Mouse (Mus musculus) MEL (cell line): Measurements from ENCODE around the gene Trp73. TPM values are rescaled to one million over a fixed set of nuclear protein-coding genes. Genes with fewer than 3 reads are reported as not detected.

Experiments used
- DNase-seq: peaks from one replicate; pipeline ENCODE4 v3.0.0; 2011; ENCODE audit warnings: low read depth, low spot score
- H3K27ac ChIP-seq: 2 replicates; pipeline ENCODE4 v1.5.1; 2012; ENCODE audit warnings: low read depth, mild to moderate bottlenecking, control low read depth, low read length, moderate library complexity; ENCODE audit not compliant: control insufficient read depth
- H3K27me3 ChIP-seq, 2 experiments: fragments of 150-350 bp in 1 of 2; sonication (generic) in 1 of 2; 2 replicates each; pipeline ENCODE4 v1.6.1; 2012; ENCODE audit warnings: low read length in 2 of 2, mild to moderate bottlenecking in 2 of 2, improper control_type of control experiment in 1 of 2, moderate library complexity in 1 of 2; ENCODE audit not compliant: insufficient read depth in 2 of 2, control insufficient read depth in 1 of 2
- H3K36me3 ChIP-seq, 2 experiments: 2 replicates each; pipeline ENCODE4 v1.6.1; 2012 to 2014; ENCODE audit warnings: low read length in 2 of 2, improper control_type of control experiment in 1 of 2, inconsistent platforms in 1 of 2, mild to moderate bottlenecking in 1 of 2; ENCODE audit not compliant: insufficient read depth in 2 of 2, control insufficient read depth in 1 of 2
- H3K4me1 ChIP-seq, 2 experiments: fragments of 150-350 bp in 1 of 2; sonication (generic) in 1 of 2; 2 replicates each; pipeline ENCODE4 v1.6.1; 2012; ENCODE audit warnings: low read length in 2 of 2, improper control_type of control experiment in 1 of 2, mild to moderate bottlenecking in 1 of 2; ENCODE audit not compliant: insufficient read depth in 2 of 2, control insufficient read depth in 1 of 2
- H3K4me3 ChIP-seq, 2 experiments: fragments of 150-350 bp in 1 of 2; sonication (generic) in 1 of 2; 2 replicates each; pipeline ENCODE4 v1.5.1; 2012; ENCODE audit warnings: low read depth in 2 of 2, low read length in 2 of 2, mild to moderate bottlenecking in 2 of 2, moderate library complexity in 2 of 2, control low read depth in 1 of 2, improper control_type of control experiment in 1 of 2; ENCODE audit not compliant: control insufficient read depth in 1 of 2, insufficient read depth in 1 of 2
- H3K79me2 ChIP-seq: 2 replicates; pipeline ENCODE4 v1.6.1; 2012; ENCODE audit warnings: mild to moderate bottlenecking, low read length, moderate library complexity; ENCODE audit not compliant: control insufficient read depth, poor library complexity, insufficient read depth
- H3K9ac ChIP-seq: 2 replicates; pipeline ENCODE4 v1.6.1; 2012; ENCODE audit warnings: low read depth, mild to moderate bottlenecking, control low read depth, low read length, moderate library complexity; ENCODE audit not compliant: control insufficient read depth, poor library complexity, severe bottlenecking
- H3K9me3 ChIP-seq: fragments of 150-350 bp; sonication (generic); replicated peaks from 2 replicates; pipeline ENCODE4 v1.6.1; 2012; ENCODE audit warnings: mild to moderate bottlenecking, low read length, improper control_type of control experiment, moderate library complexity; ENCODE audit not compliant: insufficient read depth
- BHLHE40 ChIP-seq: IDR thresholded peaks from 2 replicates; pipeline ENCODE4 v1.6.1; 2012; ENCODE audit warnings: low read depth, mild to moderate bottlenecking, inconsistent platforms, low read length, improper control_type of control experiment, borderline replicate concordance
- CHD1 ChIP-seq: IDR thresholded peaks from 2 replicates; pipeline ENCODE4 v1.6.1; 2012; ENCODE audit warnings: low read depth, mild to moderate bottlenecking, inconsistent platforms, low read length, improper control_type of control experiment
- CHD2 ChIP-seq: IDR thresholded peaks from 2 replicates; pipeline ENCODE4 v1.6.1; 2011; ENCODE audit warnings: low read length, improper control_type of control experiment
- ELF1 ChIP-seq: IDR thresholded peaks from 2 replicates; pipeline ENCODE4 v1.6.1; 2014; ENCODE audit warnings: low read depth, mild to moderate bottlenecking, inconsistent platforms, low read length, improper control_type of control experiment, moderate library complexity
- EP300 ChIP-seq, 2 experiments: IDR thresholded peaks; 2 replicates each; pipeline ENCODE4 v1.6.1; 2011; ENCODE audit warnings: improper control_type of control experiment in 2 of 2, low read length in 2 of 2, low read depth in 1 of 2, mild to moderate bottlenecking in 1 of 2
- ETS1 ChIP-seq: IDR thresholded peaks from 2 replicates; pipeline ENCODE4 v1.6.1; 2012; ENCODE audit warnings: low read depth, mild to moderate bottlenecking, inconsistent platforms, low read length, improper control_type of control experiment, moderate library complexity
- GATA1 ChIP-seq: IDR thresholded peaks from 2 replicates; pipeline ENCODE4 v1.6.1; 2011; ENCODE audit warnings: low read depth, low read length, improper control_type of control experiment
- HCFC1 ChIP-seq: IDR thresholded peaks from 2 replicates; pipeline ENCODE4 v1.6.1; 2012; ENCODE audit warnings: low read depth, mild to moderate bottlenecking, inconsistent platforms, low read length, improper control_type of control experiment, moderate library complexity
- KAT2A ChIP-seq: conservative IDR thresholded peaks from 2 replicates; pipeline ENCODE4 v1.6.1; 2012; ENCODE audit warnings: low read depth, low read length, improper control_type of control experiment, inconsistent platforms
- MAFK ChIP-seq: IDR thresholded peaks from 2 replicates; pipeline ENCODE4 v1.6.1; 2011; ENCODE audit warnings: low read depth, mild to moderate bottlenecking, low read length, improper control_type of control experiment, borderline replicate concordance
- MAX ChIP-seq: IDR thresholded peaks from 2 replicates; pipeline ENCODE4 v1.6.1; 2011; ENCODE audit warnings: low read length, improper control_type of control experiment
- MAZ ChIP-seq: IDR thresholded peaks from 2 replicates; pipeline ENCODE4 v1.6.1; 2012; ENCODE audit warnings: low read depth, mild to moderate bottlenecking, inconsistent platforms, low read length, improper control_type of control experiment
- MXI1 ChIP-seq: IDR thresholded peaks from 2 replicates; pipeline ENCODE4 v1.6.1; 2011; ENCODE audit warnings: mild to moderate bottlenecking, low read depth, low read length, improper control_type of control experiment
- MYB ChIP-seq: IDR thresholded peaks from 2 replicates; pipeline ENCODE4 v1.6.1; 2011; ENCODE audit warnings: mild to moderate bottlenecking, low read depth, low read length, improper control_type of control experiment
- MYC ChIP-seq: IDR thresholded peaks from 2 replicates; pipeline ENCODE4 v1.6.1; 2011; ENCODE audit warnings: low read depth, mild to moderate bottlenecking, low read length, improper control_type of control experiment, moderate library complexity
- NELFE ChIP-seq: IDR thresholded peaks from 2 replicates; pipeline ENCODE4 v1.6.1; 2011; ENCODE audit warnings: low read depth, low read length, improper control_type of control experiment
- POLR2A ChIP-seq, 2 experiments: IDR thresholded peaks; 2 replicates each; pipeline ENCODE4 v1.6.1; 2011 to 2012; ENCODE audit warnings: low read length in 2 of 2, mild to moderate bottlenecking in 2 of 2, control low read depth in 1 of 2, improper control_type of control experiment in 1 of 2, low read depth in 1 of 2, moderate library complexity in 1 of 2; ENCODE audit not compliant: control insufficient read depth in 1 of 2, insufficient read depth in 1 of 2, poor library complexity in 1 of 2
- POLR2AphosphoS5 ChIP-seq: IDR thresholded peaks from 2 replicates; pipeline ENCODE4 v1.6.1; 2012; ENCODE audit warnings: low read depth, borderline replicate concordance, mild to moderate bottlenecking, inconsistent platforms, low read length, moderate library complexity, mixed read lengths
- RCOR1 ChIP-seq: IDR thresholded peaks from 2 replicates; pipeline ENCODE4 v1.6.1; 2012; ENCODE audit warnings: low read depth, mild to moderate bottlenecking, inconsistent platforms, low read length, improper control_type of control experiment
- SIN3A ChIP-seq: IDR thresholded peaks from 2 replicates; pipeline ENCODE4 v1.6.1; 2012; ENCODE audit warnings: low read length, improper control_type of control experiment, inconsistent platforms
- TAL1 ChIP-seq: IDR thresholded peaks from 2 replicates; pipeline ENCODE4 v1.6.1; 2012; ENCODE audit warnings: mild to moderate bottlenecking, inconsistent platforms, low read length, moderate library complexity, mixed read lengths
- TBP ChIP-seq: IDR thresholded peaks from 2 replicates; pipeline ENCODE4 v1.8.0; 2011; ENCODE audit warnings: low read depth, low read length, improper control_type of control experiment
- TCF12 ChIP-seq: IDR thresholded peaks from 2 replicates; pipeline ENCODE4 v1.6.1; 2014; ENCODE audit warnings: low read depth, mild to moderate bottlenecking, inconsistent platforms, low read length, improper control_type of control experiment, moderate library complexity
- UBTF ChIP-seq: IDR thresholded peaks from 2 replicates; pipeline ENCODE4 v1.6.1; 2012; ENCODE audit warnings: low read depth, mild to moderate bottlenecking, inconsistent platforms, low read length, improper control_type of control experiment, moderate library complexity, borderline replicate concordance; ENCODE audit not compliant: insufficient read depth
- ZKSCAN1 ChIP-seq: IDR thresholded peaks from 2 replicates; pipeline ENCODE4 v1.6.1; 2012; ENCODE audit warnings: low read depth, mild to moderate bottlenecking, inconsistent platforms, low read length, improper control_type of control experiment, moderate library complexity
- ZNF384 ChIP-seq: IDR thresholded peaks from 2 replicates; pipeline ENCODE4 v1.6.1; 2012; ENCODE audit warnings: low read depth, mild to moderate bottlenecking, inconsistent platforms, low read length, improper control_type of control experiment
- polyA plus RNA-seq, 2 experiments: library from polyadenylated mRNA; stranded (reverse) in 1 of 2; unstranded in 1 of 2; fragments of >175 nt in 1 of 2; fragments of >200 nt in 1 of 2; gene quantifications; 2 replicates each; pipeline versions ENCODE4 v1.2.1 to v1.2.4; 2012; ENCODE audit warnings: low replicate concordance in 2 of 2, low read depth in 1 of 2; ENCODE audit not compliant: insufficient read length in 2 of 2, insufficient read depth in 1 of 2, missing spikeins in 1 of 2
- total RNA-seq: library from RNA; depleted of rRNA; stranded (reverse); fragments of 300-350 nt; gene quantifications from 2 replicates; pipeline ENCODE4 v1.2.3, GENCODE M21; 2012

The Trp73 gene
- total and polyA plus RNA-seq, 3 experiments = 0.03 to 0.04 TPM; not detected in 1

- H3K9ac ChIP-seq = peak within 1 kb of the TSS; percentile 88
- DNase-seq = peak; percentile 97
- H3K4me1 ChIP-seq = peaks cover 0 to 4% of the 10 kb centered on the region in 2 experiments; a peak in 2 of 4 replicates
- peaks cover 3% of the 10 kb centered on the region for H3K79me2 ChIP-seq
- TF ChIP-seq TAL1 (peak; percentile 66), MYC (0 out of 2 replicates have a peak, but pooled peaks have one; percentile 60), KAT2A (peak; percentile 51; the same call in 1 of the 2 replicates), MAFK (no peak), MAX (0 out of 2 replicates have a peak, but pooled peaks have one; percentile 3), CHD1 (no peak), ELF1 (peak; percentile 83), HCFC1 (peak; percentile 85), MAZ (0 out of 2 replicates have a peak, but pooled peaks have one; percentile 40), SIN3A (peak; percentile 92), CHD2 (peak; percentile 44; the same call in 1 of the 2 replicates), TCF12 (peak; percentile 67), NELFE (peak; percentile 62), TBP (no peak), UBTF (no peak), ZKSCAN1 (no peak), BHLHE40 (0 out of 2 replicates have a peak, but pooled peaks have one; percentile 11), ETS1 (0 out of 2 replicates have a peak, but pooled peaks have one; percentile 27), POLR2AphosphoS5 (no peak), POLR2A (IDR thresholded peaks at IDR 0.05; ENCODE audit: control insufficient read depth in 1 of 2, insufficient read depth in 1 of 2, low read depth in 1 of 2, low read length in 2 of 2, poor library complexity in 1 of 2) (peak; percentile 39 to 91; a peak in 3 of 4 replicates), MYB (no peak), GATA1 (peak; percentile 48; the same call in 1 of the 2 replicates), RCOR1 (0 out of 2 replicates have a peak, but pooled peaks have one; percentile 15), EP300 (IDR thresholded peaks at IDR 0.05; ENCODE audit: low read depth in 1 of 2, low read length in 2 of 2) (peak; percentile 38 to 55; a peak in 3 of 4 replicates), MXI1 (peak; percentile 88), ZNF384 (peak; percentile 96)
- peak within 1 kb of the TSS; percentile 85 for H3K27ac ChIP-seq
- H3K27me3 ChIP-seq = no peaks in the 10 kb centered on the region
- peak within 1 kb of the TSS; percentile 86 to 91 for H3K4me3 ChIP-seq
- H3K9me3 ChIP-seq = no peaks in the 10 kb centered on the region
- H3K36me3 ChIP-seq = peaks cover 2 to 6% of the 10 kb centered on the region in 2 experiments; a peak in 2 of 4 replicates
These were observed 20.8 kb upstream of the Trp73 start, which contains the start of gene Tprgl for GRCm38 (mm10) chr4:154160538-154161390. Gene Tprgl (minus strand): TSS chr4:154160666.
